Mouse (Mus musculus) brain, embryonic 18.5 days (tissue): Measurements from ENCODE around the gene Lcn2.

Source experiments
- DNase-seq: peaks from one replicate; pipeline ENCODE4 v3.0.0-alpha.2; 2012; ENCODE audit warnings: low read depth, low spot score

Lcn2 gene

GRCm38 (mm10) chr2:32413936-32414335, 25.9 kb upstream of the Lcn2 start:
- DNase-seq: no peak

GRCm38 (mm10) chr2:32412742-32413531, 24.9 kb upstream of the Lcn2 start:
- no peak for DNase-seq

GRCm38 (mm10) chr2:32411407-32411806, 23.4 kb upstream of the Lcn2 start:
- DNase-seq: no peak

- no peak for DNase-seq
Measured at GRCm38 (mm10) chr2:32408429-32409424, 20.7 kb upstream of the Lcn2 start.

DNA sequence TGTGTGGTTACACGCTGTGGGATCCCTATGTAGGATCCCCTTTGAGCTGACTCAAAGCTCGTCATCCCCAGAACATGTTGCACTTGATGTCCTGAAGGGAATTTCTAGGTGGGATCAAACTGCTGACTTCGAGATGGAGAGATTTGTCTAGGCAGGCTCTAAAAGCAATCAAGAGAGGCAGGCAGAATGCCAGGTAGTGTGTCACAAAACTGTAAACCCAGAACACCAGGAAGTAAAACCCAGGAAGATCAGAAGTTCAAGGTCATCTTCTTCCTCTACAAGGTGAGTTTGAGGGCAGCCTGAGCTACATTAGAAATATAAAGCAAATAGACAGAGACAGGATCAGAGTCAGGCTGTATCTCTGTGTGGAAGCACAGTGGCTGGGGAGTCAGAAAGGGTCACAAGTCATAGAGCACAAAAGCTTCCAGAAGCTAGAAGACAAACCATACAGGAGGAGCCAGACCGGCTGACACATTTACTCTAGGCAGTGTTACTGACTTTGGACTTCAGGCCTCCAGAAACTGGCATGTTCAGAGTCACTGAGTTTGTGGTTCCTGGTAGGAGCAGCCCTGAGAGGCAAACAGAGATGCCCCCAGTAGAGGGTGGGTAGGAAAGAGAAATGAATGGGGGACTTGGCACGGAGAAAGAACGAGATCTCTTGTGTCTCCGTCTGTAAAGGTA, 19.2 kb upstream of the Lcn2 start:
- no peak for DNase-seq

DNA sequence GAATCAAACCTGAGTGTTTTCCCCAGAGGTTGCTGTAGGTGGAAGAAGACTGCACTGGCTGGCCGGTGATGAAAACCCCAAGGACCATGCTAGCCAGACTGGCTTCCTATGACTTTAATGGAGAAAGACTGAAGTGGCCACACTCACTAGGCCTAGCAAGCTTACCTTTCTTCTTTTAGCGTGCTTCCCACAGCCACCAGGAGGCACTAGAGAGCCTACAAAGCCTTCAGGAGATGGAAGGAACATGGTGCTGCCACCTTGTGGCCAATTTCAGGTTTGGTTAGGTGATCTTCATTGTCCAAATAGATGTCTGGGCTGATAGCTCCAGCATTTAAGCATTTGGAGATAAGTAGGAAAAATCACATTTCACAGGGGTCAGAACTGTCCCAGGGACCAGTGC, 16.6 kb upstream of the Lcn2 start:
- peak; percentile 82 for DNase-seq

- DNase-seq: no peak
Measured at GRCm38 (mm10) chr2:32396695-32397094, 8.6 kb upstream of the Lcn2 start.

DNA sequence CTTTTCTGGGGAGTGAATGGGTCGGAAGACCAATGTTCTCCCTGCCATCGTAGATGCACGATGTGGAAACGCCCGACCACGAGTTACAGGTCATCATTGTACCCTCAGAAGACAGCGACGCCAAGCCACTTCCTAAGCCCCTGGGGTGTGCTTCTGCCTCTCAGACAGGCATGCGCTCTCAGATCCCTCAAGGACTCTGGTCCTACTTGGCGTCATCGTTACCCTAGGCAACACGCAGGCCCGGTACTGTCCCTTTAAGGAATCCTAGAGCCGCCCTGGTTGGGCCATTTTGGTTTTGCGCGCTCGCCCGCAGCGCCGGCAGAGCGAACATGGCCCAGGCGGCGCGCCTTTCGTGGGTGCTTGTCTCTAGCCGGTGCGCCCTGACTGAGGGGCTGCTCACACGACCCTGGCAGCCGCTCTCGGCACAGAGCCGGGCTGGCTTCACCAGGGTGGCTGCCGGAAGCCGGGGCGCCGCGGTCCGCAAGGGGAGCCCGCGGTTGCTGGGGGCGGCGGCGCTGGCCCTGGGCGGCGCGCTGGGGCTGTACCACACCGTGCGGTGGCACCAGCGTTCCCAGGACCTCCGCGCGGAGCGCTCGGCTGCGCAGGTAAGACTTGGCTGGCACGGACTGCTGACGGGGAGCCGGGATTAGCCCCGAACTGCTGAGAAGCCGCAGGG, 8.0 kb upstream of the Lcn2 start:
- DNase-seq: peak; percentile 94

DNA sequence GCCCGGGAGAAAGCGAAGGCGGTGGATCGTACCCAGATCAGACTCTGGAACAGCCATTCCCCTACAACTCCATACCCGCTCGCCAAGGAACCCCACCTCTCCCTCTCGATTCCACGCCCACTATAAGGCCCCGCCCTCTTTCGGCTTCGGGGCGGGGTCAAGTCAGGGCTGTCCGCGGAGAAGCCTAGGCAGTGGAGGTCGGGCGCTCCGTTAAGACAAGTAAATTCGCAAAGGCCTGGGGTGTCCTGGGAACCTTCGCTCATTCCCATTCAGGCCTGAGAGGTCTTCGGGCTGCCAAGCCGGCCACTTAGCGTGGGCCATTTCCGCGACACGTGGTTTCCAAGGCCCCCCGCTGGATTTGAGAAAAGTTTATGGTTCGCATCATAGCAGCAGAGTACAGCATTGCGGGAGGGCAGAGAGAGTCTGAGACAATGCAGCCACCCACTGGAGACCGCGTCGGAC, 7.5 kb upstream of the Lcn2 start, which contains the start of gene Ptges2:
TSS of gene Ptges2 (plus strand) at position 413 of the 462 bp plus-strand sequence.
- DNase-seq: peak; percentile 90

DNA sequence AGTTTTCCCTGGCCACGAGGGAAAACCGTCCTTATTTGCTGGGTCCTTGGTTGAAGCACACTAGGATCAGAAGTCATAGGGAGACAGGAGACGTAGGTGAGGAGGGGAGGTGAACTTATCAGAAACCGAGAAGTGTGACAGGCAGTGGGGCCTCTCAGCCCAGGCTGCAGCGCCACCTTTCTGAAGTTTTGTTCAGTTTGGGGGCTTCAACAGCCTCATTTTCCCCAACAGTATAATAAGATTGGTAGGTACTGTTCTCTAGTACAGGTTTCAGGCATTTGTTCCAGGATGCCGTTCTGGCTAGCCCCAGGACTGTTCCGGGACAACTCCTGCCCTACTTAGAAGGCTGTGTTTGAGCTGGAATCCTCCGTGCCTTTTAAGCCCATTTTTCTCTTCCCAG, 6.9 kb upstream of the Lcn2 start:
- DNase-seq: no peak

GRCm38 (mm10) chr2:32392063-32392462, 4.0 kb upstream of the Lcn2 start:
- DNase-seq: no peak

DNA sequence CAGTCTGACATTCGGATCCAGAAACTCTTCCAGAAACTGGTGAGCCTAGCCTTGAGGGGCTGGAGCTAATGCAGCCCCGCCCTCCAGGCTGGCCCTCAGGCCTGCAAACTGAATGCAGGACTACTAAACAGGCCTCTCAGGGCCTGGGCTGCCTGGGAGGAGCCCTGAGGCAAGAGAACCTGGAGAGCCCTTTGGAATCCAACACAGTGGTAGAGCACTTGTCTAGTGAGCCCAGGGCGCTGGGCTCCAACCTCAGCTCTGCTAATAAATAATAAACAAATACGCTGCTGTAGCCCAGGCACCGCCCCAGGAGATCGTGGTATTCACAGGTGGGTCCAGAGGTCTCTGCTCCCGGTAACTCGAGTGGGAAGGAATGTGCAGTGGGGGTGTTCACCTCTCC, 2.8 kb upstream of the Lcn2 start:
- no peak for DNase-seq

- no peak for DNase-seq
Measured at GRCm38 (mm10) chr2:32389157-32389556, 1.1 kb upstream of the Lcn2 start.

DNA sequence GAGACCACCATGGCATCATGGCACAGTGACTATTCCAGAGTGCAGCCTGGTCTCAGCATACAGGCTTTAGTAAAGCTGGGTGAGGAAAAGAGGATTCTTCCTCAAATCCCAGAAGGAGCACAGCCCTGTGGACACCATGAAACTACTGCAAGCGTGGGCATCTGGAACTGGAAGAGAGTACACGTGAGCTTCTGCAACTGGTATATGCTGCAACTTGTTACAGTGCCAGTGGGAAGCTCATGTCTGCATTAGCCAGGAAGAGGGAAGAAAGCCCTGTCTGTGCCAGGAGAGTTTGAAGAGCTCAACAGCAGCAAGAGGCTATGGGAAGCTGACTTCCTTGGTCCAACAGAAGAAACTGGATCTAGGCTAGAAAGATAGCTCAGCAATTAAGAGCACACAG, 5.4 kb downstream of the Lcn2 start:
- no peak for DNase-seq

GRCm38 (mm10) chr2:32381775-32382223, 6.3 kb downstream of the Lcn2 start, which contains the start of gene 1110008P14Rik:
Gene 1110008P14Rik, minus strand, starts transcription at chr2:32381938.
- peak; percentile 64 for DNase-seq

DNA sequence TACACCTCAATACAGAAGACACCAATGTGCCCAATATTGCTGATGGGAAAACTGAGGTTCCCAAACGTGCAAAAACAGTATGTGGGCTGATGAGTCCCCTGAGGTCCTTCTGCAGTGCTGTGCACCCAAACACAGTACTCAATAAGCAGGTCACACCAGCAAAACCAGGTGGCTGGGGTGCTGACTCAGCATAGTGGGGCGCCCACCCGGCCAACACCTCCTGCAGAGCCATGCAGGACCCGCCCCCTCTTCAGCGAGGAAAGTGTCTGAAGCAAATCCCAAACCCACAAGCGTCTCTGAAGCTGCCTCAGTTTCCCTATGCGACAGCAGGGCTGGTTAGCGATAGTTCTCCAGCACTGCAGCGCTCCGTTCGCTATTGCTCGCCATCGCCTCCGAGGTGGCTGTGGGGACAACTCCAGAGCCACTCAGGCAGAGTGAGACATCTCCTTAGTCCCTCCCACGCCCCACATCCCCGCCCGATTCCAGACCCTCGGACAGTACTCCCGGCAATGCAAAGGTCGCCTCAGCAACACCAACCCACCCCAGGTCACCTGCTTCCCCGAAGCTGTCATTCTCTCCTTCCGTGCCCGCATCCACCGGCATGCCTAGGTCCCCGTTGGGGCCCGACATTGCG, 6.8 kb downstream of the Lcn2 start:
- no peak for DNase-seq

DNA sequence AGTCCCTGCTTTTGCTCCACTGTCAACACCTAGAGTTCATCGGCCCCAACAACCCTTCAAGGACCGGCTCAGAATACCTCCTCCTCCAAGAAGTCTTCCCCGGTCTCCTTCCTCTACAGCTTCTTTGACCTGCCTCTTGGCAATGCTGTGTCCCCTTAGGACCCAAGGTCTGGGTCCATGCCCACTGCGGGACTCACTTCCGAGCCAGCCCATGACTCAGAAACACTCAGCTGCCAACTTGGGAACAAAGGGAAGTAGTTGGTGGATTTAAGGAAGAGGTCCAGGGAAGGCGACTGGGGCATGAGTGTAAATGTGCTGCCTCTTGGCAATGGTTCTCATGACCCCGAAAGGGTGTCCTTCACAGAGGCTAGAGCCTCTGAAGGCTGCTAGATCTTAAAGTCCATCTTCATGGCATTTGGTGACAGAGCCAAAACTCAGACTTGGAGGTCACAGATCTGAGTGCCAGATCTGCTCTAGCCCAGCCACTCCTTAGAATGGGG, 8.0 kb downstream of the Lcn2 start:
- no peak for DNase-seq

GRCm38 (mm10) chr2:32376963-32377362, 11.1 kb downstream of the Lcn2 start:
- DNase-seq: no peak

DNA sequence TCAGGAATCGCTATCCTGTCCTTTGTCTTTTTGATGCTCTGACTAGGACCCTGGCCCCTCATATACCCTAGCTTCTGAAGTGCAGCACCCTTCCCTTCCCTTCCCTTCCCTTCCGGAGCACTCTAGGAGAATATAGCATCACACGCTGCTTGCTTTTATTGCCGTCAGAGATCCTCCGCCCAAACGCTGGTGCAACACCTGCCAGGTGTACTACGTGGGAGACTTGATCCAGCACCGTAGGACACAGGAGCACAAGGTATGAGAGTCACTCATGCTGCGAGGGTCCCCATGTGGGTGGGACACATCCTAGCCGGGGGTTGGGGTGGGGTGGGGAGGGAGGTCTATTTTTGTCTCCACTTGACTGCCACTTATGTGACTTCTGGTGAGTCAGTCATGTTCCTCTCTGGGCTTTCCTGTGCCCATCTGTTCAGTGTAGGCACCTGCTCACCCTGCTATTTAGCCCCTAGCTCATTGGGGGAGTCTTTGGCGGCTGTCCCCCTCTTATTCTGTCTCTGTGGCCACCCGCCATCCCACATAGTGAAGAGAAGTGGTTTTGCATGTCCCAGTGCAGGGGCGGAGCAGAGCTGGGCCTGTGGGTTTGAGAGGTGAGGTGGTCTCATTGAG, 12.6 kb downstream of the Lcn2 start:
- DNase-seq: no peak

GRCm38 (mm10) chr2:32374191-32374590, 13.9 kb downstream of the Lcn2 start:
- no peak for DNase-seq
